Mouse (Mus musculus): ENCODE data around the gene Tcf7l1. TPM values are rescaled to one million over a fixed set of nuclear protein-coding genes. Genes with fewer than 3 reads are reported as not detected.

Tcf7l1 gene
- polyA plus RNA-seq, 1 experiment from 2014 or later = 16.1 TPM

DNA sequence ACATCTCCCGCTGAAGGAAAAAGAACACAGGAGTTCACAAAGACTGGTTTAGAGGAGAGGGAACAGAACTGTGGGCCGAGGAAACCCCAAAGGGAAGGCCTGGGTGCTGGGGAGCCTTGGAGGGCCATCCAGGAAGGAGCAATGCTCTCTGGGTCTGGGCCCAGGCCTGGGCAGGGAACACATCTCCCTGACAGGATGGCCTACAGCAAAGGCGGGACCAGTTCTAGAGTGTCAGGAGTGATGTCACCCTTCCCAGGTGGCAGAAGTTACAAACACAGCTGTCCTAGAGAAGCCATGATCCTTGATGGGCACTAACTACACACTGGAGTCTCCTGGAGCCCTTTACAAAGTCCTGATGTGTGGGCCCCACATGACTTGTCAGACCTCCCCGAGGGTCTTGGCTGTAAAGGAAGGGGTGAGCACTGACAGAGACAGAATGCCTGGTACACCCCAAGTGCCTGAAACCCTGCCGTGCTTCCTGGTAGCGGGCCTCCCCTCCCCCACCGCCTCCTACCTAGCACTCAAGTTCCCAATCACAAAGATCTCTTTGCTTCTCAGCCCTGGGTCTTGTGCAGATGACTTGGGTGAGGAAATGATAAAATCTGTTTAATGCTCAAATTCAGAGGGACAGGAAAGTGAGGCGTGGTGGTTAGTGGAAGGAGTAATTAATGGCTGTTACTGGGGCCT lies 64.4 kb downstream of the Tcf7l1 start:
- 0 out of 2 replicates have a peak overlapping the region, but pooled peaks have one; percentile 37 for H3K9ac ChIP-seq
- no peak overlapping the region for H3K4me3 ChIP-seq
- no peaks in the 10 kb centered on the region for H3K27me3 ChIP-seq (replicated peaks)
- H3K4me2 ChIP-seq = no peak overlapping the region
- H3K27ac ChIP-seq (replicated peaks) = no peak overlapping the region
- peaks cover 20% of the 10 kb centered on the region for H3K4me1 ChIP-seq
- no peaks in the 10 kb centered on the region for H3K9me3 ChIP-seq
- no peak for ATAC-seq (ENCODE audit: extremely low read depth, insufficient number of reproducible peaks, low FRiP score, low TSS enrichment)
- 54% methylated on average over 8 of the region's 8 CpGs for WGBS
- no peaks in the 10 kb centered on the region for H3K36me3 ChIP-seq

- no peak overlapping the region for H3K27ac ChIP-seq (replicated peaks)
- no peaks in the 10 kb centered on the region for H3K27me3 ChIP-seq (replicated peaks)
- H3K9me3 ChIP-seq = no peaks in the 10 kb centered on the region
- peaks cover 20% of the 10 kb centered on the region for H3K4me1 ChIP-seq
- no peak overlapping the region for H3K4me3 ChIP-seq
- no peak for ATAC-seq (ENCODE audit: extremely low read depth, insufficient number of reproducible peaks, low FRiP score, low TSS enrichment)
- H3K4me2 ChIP-seq = no peak overlapping the region
- 0 out of 2 replicates have a peak overlapping the region, but pooled peaks have one; percentile 37 for H3K9ac ChIP-seq
- 79% methylated on average over 15 of the region's 15 CpGs for WGBS
- no peaks in the 10 kb centered on the region for H3K36me3 ChIP-seq
Observed at GRCm38 (mm10) chr6:72723731-72724385, 65.2 kb downstream of the Tcf7l1 start.

DNA sequence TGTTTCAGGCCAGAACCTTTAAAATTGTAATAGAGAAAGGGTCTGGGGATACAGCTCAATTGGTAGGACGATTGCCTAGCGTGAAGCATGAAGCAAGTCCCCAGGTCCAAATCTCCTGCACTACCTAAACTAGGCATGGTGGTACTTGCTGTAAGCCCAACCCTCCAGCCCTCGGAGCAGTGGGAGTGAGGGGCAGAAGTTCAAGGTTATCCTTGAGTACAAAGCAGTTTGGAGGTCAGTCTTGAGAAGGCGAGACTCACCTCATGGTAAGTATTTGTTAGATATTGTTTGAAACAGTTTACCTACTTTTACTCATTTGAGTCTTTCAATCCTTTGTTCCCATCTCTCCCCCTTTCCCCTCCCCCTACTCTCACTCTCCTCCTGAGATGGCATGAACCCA lies 65.9 kb downstream of the Tcf7l1 start:
- Histone ChIP-seq H3K9ac (no peak overlapping the region), H3K27ac (replicated peaks) (no peak overlapping the region), H3K4me2 (no peak overlapping the region), H3K4me1 (peaks cover 20% of the 10 kb centered on the region), H3K27me3 (replicated peaks) (no peaks in the 10 kb centered on the region), H3K9me3 (no peaks in the 10 kb centered on the region), H3K4me3 (no peak overlapping the region), H3K36me3 (no peaks in the 10 kb centered on the region)
- ATAC-seq (ENCODE audit: extremely low read depth, insufficient number of reproducible peaks, low FRiP score, low TSS enrichment) = no peak
- 80% methylated on average over 4 of the region's 4 CpGs for WGBS

DNA sequence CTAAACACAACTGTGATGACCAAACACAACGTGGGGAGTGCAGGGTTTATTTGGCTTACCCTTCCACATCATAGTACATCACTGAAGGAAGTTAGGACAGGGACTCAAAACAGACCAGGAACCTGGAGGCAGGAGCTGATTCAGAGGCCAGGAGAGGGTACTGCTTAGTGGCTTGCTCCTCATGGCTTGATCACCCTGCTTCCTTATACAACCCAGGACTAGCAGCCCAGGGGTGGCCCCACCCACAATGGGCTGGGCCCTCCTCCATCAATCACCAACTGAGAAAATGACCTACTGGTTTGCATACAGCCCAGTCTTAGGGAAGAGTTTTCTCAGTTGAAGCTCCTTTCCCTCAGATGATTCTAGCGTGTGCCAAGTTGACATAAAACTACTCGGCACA lies 68.2 kb downstream of the Tcf7l1 start:
- no peak overlapping the region for H3K4me3 ChIP-seq
- peaks cover 10% of the 10 kb centered on the region for H3K36me3 ChIP-seq
- 0 out of 2 replicates have a peak, but pooled peaks cover 3% of the 10 kb centered on the region for H3K9me3 ChIP-seq
- H3K27ac ChIP-seq (replicated peaks) = no peak overlapping the region
- WGBS = 85% methylated on average over 3 of the region's 3 CpGs
- H3K27me3 ChIP-seq (replicated peaks) = no peaks in the 10 kb centered on the region
- no peak overlapping the region for H3K9ac ChIP-seq
- H3K4me1 ChIP-seq = peaks cover 17% of the 10 kb centered on the region
- ATAC-seq (ENCODE audit: extremely low read depth, insufficient number of reproducible peaks, low FRiP score, low TSS enrichment) = no peak
- H3K4me2 ChIP-seq = no peak overlapping the region

GRCm38 (mm10) chr6:72714726-72715125 lies 74.3 kb downstream of the Tcf7l1 start:
- WGBS = 10% methylated on average over 4 of the region's 4 CpGs
- peaks cover 44% of the 10 kb centered on the region for H3K4me1 ChIP-seq
- peak overlapping the region; percentile 48 for H3K27ac ChIP-seq (replicated peaks)
- 0 out of 2 replicates have a peak, but pooled peaks cover 3% of the 10 kb centered on the region for H3K9me3 ChIP-seq
- H3K4me2 ChIP-seq = peak overlapping the region; percentile 42
- ATAC-seq (ENCODE audit: extremely low read depth, insufficient number of reproducible peaks, low FRiP score, low TSS enrichment) = peak; percentile 71; the same call in 1 of the 2 replicates
- no peak overlapping the region for H3K4me3 ChIP-seq
- no peaks in the 10 kb centered on the region for H3K27me3 ChIP-seq (replicated peaks)
- peaks cover 10% of the 10 kb centered on the region for H3K36me3 ChIP-seq
- H3K9ac ChIP-seq = 0 out of 2 replicates have a peak overlapping the region, but pooled peaks have one; percentile 44

DNA sequence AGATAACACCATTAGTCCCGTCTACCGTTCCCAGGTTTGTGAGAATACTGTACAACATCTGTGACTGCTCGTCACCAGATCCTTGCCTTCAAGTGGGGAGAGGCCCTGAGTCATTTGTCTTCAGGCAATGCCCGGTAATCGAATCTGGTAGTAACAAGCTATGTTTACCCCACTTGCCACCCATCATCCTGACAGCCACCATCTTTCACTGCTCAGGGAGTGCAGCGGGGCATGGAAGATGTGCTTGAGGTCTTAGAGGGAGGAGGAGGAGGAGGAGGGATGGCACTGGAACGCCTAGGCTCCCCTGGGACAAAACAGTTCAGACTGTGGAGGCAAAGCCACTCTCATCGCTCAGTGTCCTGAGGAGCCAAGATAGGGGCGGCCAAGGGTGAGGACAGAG lies 74.8 kb downstream of the Tcf7l1 start:
- peak overlapping the region; percentile 48 for H3K27ac ChIP-seq (replicated peaks)

DNA sequence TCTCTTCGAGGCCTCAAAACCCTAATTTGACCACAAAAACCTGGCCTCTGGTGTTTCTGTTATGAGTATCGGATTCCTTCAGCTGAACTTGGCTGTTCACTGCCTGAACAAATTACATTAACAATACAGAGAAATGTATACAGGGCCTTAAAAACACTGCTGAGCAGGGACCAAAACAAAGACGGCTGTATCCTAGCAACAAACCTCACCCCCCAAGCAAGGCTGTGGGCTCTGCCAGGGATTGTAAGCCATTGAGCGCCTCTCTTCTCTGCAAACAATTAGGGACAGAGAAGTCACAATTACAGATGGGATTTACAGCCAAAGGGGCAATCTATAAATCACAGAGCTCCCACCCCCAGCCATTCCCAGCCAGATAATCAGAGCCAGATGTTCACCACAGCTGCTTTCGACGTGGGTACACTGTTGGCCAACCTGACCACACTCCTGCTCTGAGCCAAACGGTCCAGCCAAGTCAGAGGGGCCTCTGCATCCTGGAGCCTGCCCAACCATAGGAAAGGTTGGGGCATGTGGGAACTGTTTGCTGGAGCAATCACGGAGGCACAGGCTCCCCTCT lies 77.5 kb downstream of the Tcf7l1 start:
- Histone ChIP-seq H3K4me3 (no peak overlapping the region), H3K27me3 (replicated peaks) (no peaks in the 10 kb centered on the region), H3K9ac (no peak overlapping the region), H3K4me2 (no peak overlapping the region), H3K36me3 (no peaks in the 10 kb centered on the region), H3K9me3 (no peaks in the 10 kb centered on the region), H3K4me1 (peaks cover 47% of the 10 kb centered on the region), H3K27ac (replicated peaks) (peak overlapping the region; percentile 53)
- ATAC-seq (ENCODE audit: extremely low read depth, insufficient number of reproducible peaks, low FRiP score, low TSS enrichment) = no peak
- 52% methylated on average over 8 of the region's 8 CpGs for WGBS

More for the DNA sequence above, 74.8 kb downstream of the Tcf7l1 start:
- Histone ChIP-seq H3K4me3 (no peak overlapping the region), H3K36me3 (peaks cover 10% of the 10 kb centered on the region), H3K4me1 (peaks cover 44% of the 10 kb centered on the region), H3K9ac (0 out of 2 replicates have a peak overlapping the region, but pooled peaks have one; percentile 44), H3K9me3 (0 out of 2 replicates have a peak, but pooled peaks cover 3% of the 10 kb centered on the region), H3K4me2 (peak overlapping the region; percentile 42), H3K27me3 (replicated peaks) (no peaks in the 10 kb centered on the region)
- WGBS = 46% methylated on average over 9 of the region's 9 CpGs
- ATAC-seq (ENCODE audit: extremely low read depth, insufficient number of reproducible peaks, low FRiP score, low TSS enrichment) = no peak

GRCm38 (mm10) chr6:72710897-72711507 lies 78.1 kb downstream of the Tcf7l1 start:
- no peaks in the 10 kb centered on the region for H3K9me3 ChIP-seq
- H3K9ac ChIP-seq = no peak overlapping the region
- H3K27ac ChIP-seq (replicated peaks) = peak overlapping the region; percentile 53
- no peaks in the 10 kb centered on the region for H3K36me3 ChIP-seq
- H3K4me2 ChIP-seq = no peak overlapping the region
- no peak for ATAC-seq (ENCODE audit: extremely low read depth, insufficient number of reproducible peaks, low FRiP score, low TSS enrichment)
- WGBS = 68% methylated on average over 10 of the region's 10 CpGs
- no peak overlapping the region for H3K4me3 ChIP-seq
- H3K4me1 ChIP-seq = peaks cover 47% of the 10 kb centered on the region
- H3K27me3 ChIP-seq (replicated peaks) = no peaks in the 10 kb centered on the region

GRCm38 (mm10) chr6:72699467-72700126 lies 89.5 kb downstream of the Tcf7l1 start:
- Histone ChIP-seq H3K4me1 (peaks cover 35% of the 10 kb centered on the region), H3K36me3 (peaks cover 4% of the 10 kb centered on the region; the same call in 1 of the 2 replicates), H3K9ac (no peak overlapping the region), H3K27me3 (replicated peaks) (no peaks in the 10 kb centered on the region), H3K4me3 (no peak overlapping the region), H3K4me2 (no peak overlapping the region), H3K27ac (replicated peaks) (no peak overlapping the region), H3K9me3 (no peaks in the 10 kb centered on the region)
- WGBS = 67% methylated on average over 5 of the region's 5 CpGs
- ATAC-seq (ENCODE audit: extremely low read depth, insufficient number of reproducible peaks, low FRiP score, low TSS enrichment) = no peak

GRCm38 (mm10) chr6:72698559-72698958 lies 90.5 kb downstream of the Tcf7l1 start:
- Histone ChIP-seq H3K4me1 (peaks cover 44% of the 10 kb centered on the region), H3K9me3 (no peaks in the 10 kb centered on the region), H3K4me3 (no peak overlapping the region), H3K27me3 (replicated peaks) (no peaks in the 10 kb centered on the region), H3K27ac (replicated peaks) (no peak overlapping the region), H3K9ac (no peak overlapping the region), H3K4me2 (no peak overlapping the region), H3K36me3 (peaks cover 4% of the 10 kb centered on the region; the same call in 1 of the 2 replicates)
- no peak for ATAC-seq (ENCODE audit: extremely low read depth, insufficient number of reproducible peaks, low FRiP score, low TSS enrichment)
- 91% methylated on average over 5 of the region's 5 CpGs for WGBS

All from heart, embryonic 13.5 days (tissue).